Mouse (Mus musculus): ENCODE data around the gene Olfr397. TPM values are rescaled to one million over a fixed set of nuclear protein-coding genes. Genes with fewer than 3 reads are reported as not detected.

The Olfr397 gene
- not detected in 2 replicates for polyA plus RNA-seq (2015; fragmentation: Nextera tagmentation; extraction: Ambion mirVana)

DNA sequence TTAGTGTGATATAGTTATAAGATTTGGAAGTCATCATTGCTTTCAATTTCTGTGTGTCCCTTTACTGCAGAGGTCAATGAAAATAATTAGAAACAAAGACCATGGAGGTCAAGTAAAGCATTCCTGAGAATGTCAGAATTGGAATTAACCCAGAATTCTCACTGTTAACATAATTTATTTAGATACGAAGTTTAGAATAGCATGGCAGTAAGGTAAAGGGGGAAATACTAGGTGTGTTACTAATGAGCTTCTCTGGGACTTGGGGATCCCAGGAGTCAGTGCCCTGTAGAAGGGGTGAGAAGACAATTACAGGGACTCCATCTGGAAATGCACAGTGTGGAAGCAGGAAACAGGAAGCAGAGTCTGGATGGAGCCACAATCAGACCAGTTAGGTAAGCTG lies at the start of gene Olfr397:
Gene Olfr397, plus strand, starts transcription at position 301 of the 400 bp plus-strand sequence.
- 66% methylated on average over 1 of the region's 1 CpGs for WGBS
- no peak within 1 kb of the TSS for H3K27ac ChIP-seq

DNA sequence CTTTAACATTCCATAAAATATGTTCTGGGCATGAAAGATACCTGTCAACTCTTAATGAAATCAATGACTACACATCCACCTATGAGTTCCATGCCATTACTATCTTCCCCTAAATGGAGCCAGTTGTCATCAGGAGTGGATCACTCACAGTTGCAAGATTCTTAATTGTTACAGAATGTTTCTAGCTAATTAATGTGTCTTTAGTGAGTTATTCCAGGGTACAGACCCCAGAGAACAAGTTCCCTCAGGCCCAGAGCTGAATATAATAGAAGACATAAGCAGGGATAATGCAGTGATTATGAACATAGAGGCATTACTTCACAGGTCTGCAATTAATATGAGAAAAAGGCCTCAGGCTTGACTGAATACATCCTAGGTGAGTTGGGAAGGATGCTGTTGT lies 24.2 kb upstream of the Olfr397 start, which contains the start of gene Olfr23:
Gene Olfr23, plus strand, starts transcription at position 301 of the 400 bp plus-strand sequence.
- H3K4me1 ChIP-seq: no peaks in the 10 kb centered on the region
- no peak within 1 kb of the TSS for H3K4me3 ChIP-seq (replicated peaks)
- H3K27ac ChIP-seq: no peak within 1 kb of the TSS
- no peaks in the 10 kb centered on the region for H3K27me3 ChIP-seq (replicated peaks)
- H3K36me3 ChIP-seq: no peaks in the 10 kb centered on the region
- no peak within 1 kb of the TSS for H3K4me2 ChIP-seq
- ATAC-seq (ENCODE audit: insufficient read depth, low FRiP score, low read depth): no peak
- H3K9me3 ChIP-seq: no peaks in the 10 kb centered on the region
- H3K9ac ChIP-seq: no peak within 1 kb of the TSS

More for the DNA sequence above, at the start of gene Olfr397:
- Histone ChIP-seq H3K9ac (no peak within 1 kb of the TSS), H3K4me1 (no peaks in the 10 kb centered on the region), H3K36me3 (no peaks in the 10 kb centered on the region), H3K4me2 (no peak within 1 kb of the TSS), H3K9me3 (no peaks in the 10 kb centered on the region), H3K4me3 (replicated peaks) (no peak within 1 kb of the TSS), H3K27me3 (replicated peaks) (no peaks in the 10 kb centered on the region)
- ATAC-seq (ENCODE audit: insufficient read depth, low FRiP score, low read depth): no peak

DNA sequence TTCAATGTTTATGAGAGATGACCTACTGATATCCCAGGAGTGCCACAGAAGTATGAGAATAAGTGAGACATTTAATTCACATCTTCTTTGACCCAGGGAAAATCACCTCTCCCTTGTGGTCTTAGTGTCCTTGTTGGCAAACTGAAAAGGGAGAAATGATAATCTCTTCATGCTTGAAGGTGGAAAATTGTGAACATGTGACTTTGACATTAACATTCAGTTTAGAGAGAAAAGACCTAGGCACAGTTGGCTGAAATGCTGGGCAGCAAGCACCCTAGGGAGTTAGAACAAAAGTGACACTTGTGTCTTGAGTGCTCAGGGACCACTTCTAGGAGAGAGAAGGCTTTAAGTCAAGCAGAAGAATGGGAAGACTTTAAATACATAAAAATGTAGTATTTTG lies 29.7 kb downstream of the Olfr397 start, which contains the start of gene Olfr398:
Gene Olfr398, minus strand, starts transcription at position 101 of the 400 bp plus-strand sequence.
- Histone ChIP-seq H3K27me3 (replicated peaks) (no peaks in the 10 kb centered on the region), H3K36me3 (no peaks in the 10 kb centered on the region), H3K4me2 (no peak within 1 kb of the TSS), H3K9me3 (no peaks in the 10 kb centered on the region), H3K4me3 (replicated peaks) (no peak within 1 kb of the TSS), H3K4me1 (no peaks in the 10 kb centered on the region), H3K9ac (no peak within 1 kb of the TSS), H3K27ac (no peak within 1 kb of the TSS)
- no peak for ATAC-seq (ENCODE audit: insufficient read depth, low FRiP score, low read depth)

DNA sequence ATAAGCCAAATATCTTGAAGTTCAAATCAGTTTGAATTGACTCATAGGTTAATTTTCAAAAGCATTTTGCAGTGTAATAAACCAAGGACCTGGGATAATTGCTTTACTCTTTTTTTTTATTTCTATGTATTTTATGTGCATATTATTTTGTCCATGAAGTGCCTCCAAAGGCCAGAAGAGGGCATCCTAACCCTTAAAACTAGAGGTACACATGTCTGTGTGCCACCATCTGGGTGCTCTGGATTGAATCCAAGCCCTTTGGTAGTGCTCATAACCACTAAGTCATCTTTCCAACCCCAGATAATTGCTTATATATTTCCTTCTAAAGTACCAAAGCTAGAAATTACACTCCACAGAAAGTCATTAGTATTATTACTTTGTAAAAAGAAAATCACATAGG lies 32.5 kb downstream of the Olfr397 start:
- ATAC-seq (ENCODE audit: insufficient read depth, low FRiP score, low read depth): no peak
- no peaks in the 10 kb centered on the region for H3K9me3 ChIP-seq
- no peak overlapping the region for H3K9ac ChIP-seq
- no peaks in the 10 kb centered on the region for H3K27me3 ChIP-seq (replicated peaks)
- no peaks in the 10 kb centered on the region for H3K4me1 ChIP-seq
- no peak overlapping the region for H3K27ac ChIP-seq
- H3K4me2 ChIP-seq: no peak overlapping the region
- no peak overlapping the region for H3K4me3 ChIP-seq (replicated peaks)
- no peaks in the 10 kb centered on the region for H3K36me3 ChIP-seq

Other genes starting within 250 kb of the Olfr397 start
- gene Olfr389, start 180.1 kb upstream of the Olfr397 start, polyA plus RNA-seq (2015; fragmentation: Nextera tagmentation; extraction: Ambion mirVana): not detected in 2 replicates
- not detected in 2 replicates for gene Olfr390, start 177.9 kb upstream of the Olfr397 start, polyA plus RNA-seq (2015; fragmentation: Nextera tagmentation; extraction: Ambion mirVana)
- not detected in 2 replicates for gene Olfr391-ps, start 157.8 kb upstream of the Olfr397 start, polyA plus RNA-seq (2015; fragmentation: Nextera tagmentation; extraction: Ambion mirVana)
- gene Olfr392, start 143.8 kb upstream of the Olfr397 start, polyA plus RNA-seq (2015; fragmentation: Nextera tagmentation; extraction: Ambion mirVana): not detected in 2 replicates
- gene Olfr393, start 109.4 kb upstream of the Olfr397 start, polyA plus RNA-seq (2015; fragmentation: Nextera tagmentation; extraction: Ambion mirVana): not detected in 2 replicates
- gene Olfr394, start 70.0 kb upstream of the Olfr397 start, polyA plus RNA-seq (2015; fragmentation: Nextera tagmentation; extraction: Ambion mirVana): not detected in 2 replicates
- not detected in 2 replicates for gene Olfr395, start 51.5 kb upstream of the Olfr397 start, polyA plus RNA-seq (2015; fragmentation: Nextera tagmentation; extraction: Ambion mirVana)
- not detected in 2 replicates for gene Olfr23, start 24.1 kb upstream of the Olfr397 start, polyA plus RNA-seq (2015; fragmentation: Nextera tagmentation; extraction: Ambion mirVana)
- not detected in 2 replicates for gene Olfr398, start 29.6 kb downstream of the Olfr397 start, polyA plus RNA-seq (2015; fragmentation: Nextera tagmentation; extraction: Ambion mirVana)
- gene Olfr139, start 95.7 kb downstream of the Olfr397 start, polyA plus RNA-seq (2015; fragmentation: Nextera tagmentation; extraction: Ambion mirVana): not detected in 2 replicates
- gene Olfr399, start 95.8 kb downstream of the Olfr397 start, polyA plus RNA-seq (2015; fragmentation: Nextera tagmentation; extraction: Ambion mirVana): not detected in 2 replicates
- gene Zfp616, start 109.1 kb downstream of the Olfr397 start, polyA plus RNA-seq (2015; fragmentation: Nextera tagmentation; extraction: Ambion mirVana): not detected in 2 replicates
- gene Olfr401, start 152.9 kb downstream of the Olfr397 start, polyA plus RNA-seq (2015; fragmentation: Nextera tagmentation; extraction: Ambion mirVana): not detected in 2 replicates
- not detected in 2 replicates for gene Olfr402, start 192.7 kb downstream of the Olfr397 start, polyA plus RNA-seq (2015; fragmentation: Nextera tagmentation; extraction: Ambion mirVana)
- not detected in 2 replicates for gene Olfr403, start 225.4 kb downstream of the Olfr397 start, polyA plus RNA-seq (2015; fragmentation: Nextera tagmentation; extraction: Ambion mirVana)

Measured in stomach, embryonic 15.5 days (tissue).